Mouse (Mus musculus) stomach, postnatal 0 days (tissue): ENCODE data around the gene Ubac1. TPM values are rescaled to one million over a fixed set of nuclear protein-coding genes. Genes with fewer than 3 reads are reported as not detected.

Source experiments
- ATAC-seq: fragments of 200-750 bp; cut with Nextera tagmentation; 2 replicates; pipeline ENCODE4 v1.8.0; 2017; ENCODE audit not compliant: low FRiP score, low TSS enrichment
- DNase-seq: peaks from one replicate; pipeline ENCODE4 v3.0.0-alpha.2; 2016; ENCODE audit warnings: low spot score
- H3K27ac ChIP-seq: fragments of 300-500 bp; sonication (generic); replicated peaks from 2 replicates; pipeline ENCODE4 v1.5.1; 2014; ENCODE audit warnings: mild to moderate bottlenecking, control low read depth
- H3K27me3 ChIP-seq: fragments of 300-500 bp; sonication (generic); 2 replicates; pipeline ENCODE4 v1.6.1; 2014; ENCODE audit warnings: low read length; ENCODE audit not compliant: control insufficient read depth, insufficient read depth
- H3K36me3 ChIP-seq: fragments of 300-500 bp; sonication (generic); 2 replicates; pipeline ENCODE4 v1.6.1; 2014; ENCODE audit warnings: low read length, mixed read lengths; ENCODE audit not compliant: control insufficient read depth, insufficient read depth
- H3K4me1 ChIP-seq: fragments of 300-500 bp; sonication (generic); replicated peaks from 2 replicates; pipeline ENCODE4 v1.6.1; 2014; ENCODE audit warnings: antibody characterized with exemption; ENCODE audit not compliant: control insufficient read depth, insufficient read depth
- H3K4me2 ChIP-seq: fragments of 300-500 bp; sonication (generic); replicated peaks from 2 replicates; pipeline ENCODE4 v1.6.1; 2014; ENCODE audit warnings: low read depth, mild to moderate bottlenecking, control low read depth, moderate library complexity
- H3K4me3 ChIP-seq: fragments of 300-500 bp; sonication (generic); 2 replicates; pipeline ENCODE4 v1.5.1; 2014; ENCODE audit warnings: low read depth, low read length, control low read depth
- H3K9ac ChIP-seq: fragments of 300-500 bp; sonication (generic); 2 replicates; pipeline ENCODE4 v1.6.1; 2014; ENCODE audit warnings: mild to moderate bottlenecking, low read length, control low read depth, mixed read lengths
- H3K9me3 ChIP-seq: fragments of 300-500 bp; sonication (generic); 2 replicates; pipeline ENCODE4 v1.6.1; 2016; ENCODE audit warnings: low read length; ENCODE audit not compliant: control insufficient read depth
- CTCF ChIP-seq: IDR thresholded peaks from 2 replicates; pipeline ENCODE4 v1.5.1; 2016; ENCODE audit warnings: antibody characterized with exemption, low read depth, mild to moderate bottlenecking, moderate library complexity
- EP300 ChIP-seq: optimal IDR thresholded peaks from 2 replicates; pipeline ENCODE3; 2016; ENCODE audit warnings: antibody characterized with exemption
- WGBS: fragments of 180-500 bp; shearing (Covaris S2); extraction: QIAGEN DNeasy Blood & Tissue Kit; methylation state at CpG from one replicate; pipeline ENCODE4 v1.1.7; 2014; 5-methylcytosine and 5-hydroxymethylcytosine counted together
- polyA plus RNA-seq: library from polyadenylated mRNA; unstranded; fragments of >200 nt; fragmentation: Nextera tagmentation; extraction: Ambion mirVana; gene quantifications from 2 replicates; pipeline ENCODE4 v1.2.1, GENCODE M21; 2015

Gene Ubac1
- polyA plus RNA-seq, 1 experiment from 2014 or later, result 49.1 TPM

- H3K27me3 ChIP-seq, result no peaks in the 10 kb centered on the region
- no peak for TF ChIP-seq EP300
- no peak for TF ChIP-seq CTCF
- H3K9ac ChIP-seq, result no peak overlapping the region
- H3K36me3 ChIP-seq, result no peaks in the 10 kb centered on the region
- 47% methylated on average over 5 of the region's 5 CpGs for whole genome bisulfite sequencing
- no peak overlapping the region for H3K27ac ChIP-seq
- ATAC-seq (no peak), DNase-seq (no peak)
- H3K4me2 ChIP-seq, result no peak overlapping the region
- no peaks in the 10 kb centered on the region for H3K9me3 ChIP-seq
- no peak overlapping the region for H3K4me3 ChIP-seq
- no peaks in the 10 kb centered on the region for H3K4me1 ChIP-seq
Observed at GRCm38 (mm10) chr2:26048816-26049215, 27.3 kb upstream of the Ubac1 start.

- Histone ChIP-seq H3K4me1 (no peaks in the 10 kb centered on the region), H3K9me3 (no peaks in the 10 kb centered on the region), H3K27me3 (no peaks in the 10 kb centered on the region), H3K27ac (no peak overlapping the region), H3K9ac (no peak overlapping the region), H3K36me3 (no peaks in the 10 kb centered on the region), H3K4me3 (no peak overlapping the region), H3K4me2 (no peak overlapping the region)
- 65% methylated on average over 9 of the region's 9 CpGs for WGBS
- DNase-seq (no peak), ATAC-seq (no peak)
- TF ChIP-seq CTCF, result no peak
- TF ChIP-seq EP300, result no peak
Observed at GRCm38 (mm10) chr2:26044216-26044615, 22.7 kb upstream of the Ubac1 start.

- peak; percentile 65 for ATAC-seq
- Histone ChIP-seq H3K9me3 (no peaks in the 10 kb centered on the region), H3K27me3 (no peaks in the 10 kb centered on the region), H3K27ac (no peak overlapping the region), H3K4me3 (no peak overlapping the region), H3K4me1 (no peaks in the 10 kb centered on the region), H3K9ac (no peak overlapping the region), H3K4me2 (no peak overlapping the region), H3K36me3 (no peaks in the 10 kb centered on the region)
- DNase-seq, result no peak
- no peak for TF ChIP-seq CTCF
- TF ChIP-seq EP300, result no peak
- 65% methylated on average over 3 of the region's 3 CpGs for WGBS
Observed at GRCm38 (mm10) chr2:26042603-26043002, 21.1 kb upstream of the Ubac1 start.

GRCm38 (mm10) chr2:26041163-26041810, 19.7 kb upstream of the Ubac1 start:
- Histone ChIP-seq H3K4me1 (no peaks in the 10 kb centered on the region), H3K9me3 (no peaks in the 10 kb centered on the region), H3K27me3 (no peaks in the 10 kb centered on the region), H3K9ac (peak overlapping the region; percentile 13; the same call in 1 of the 2 replicates), H3K4me3 (no peak overlapping the region), H3K27ac (no peak overlapping the region), H3K36me3 (no peaks in the 10 kb centered on the region), H3K4me2 (no peak overlapping the region)
- peak; percentile 43 for ATAC-seq
- DNase-seq, result no peak
- WGBS, result 45% methylated on average over 14 of the region's 14 CpGs
- TF ChIP-seq EP300, result no peak
- TF ChIP-seq CTCF, result peak; percentile 30; the same call in 1 of the 2 replicates

- H3K9me3 ChIP-seq, result no peaks in the 10 kb centered on the region
- no peak overlapping the region for H3K4me3 ChIP-seq
- TF ChIP-seq EP300 (no peak), CTCF (no peak)
- DNase-seq (peak; percentile 34), ATAC-seq (no peak)
- H3K27ac ChIP-seq, result no peak overlapping the region
- no peaks in the 10 kb centered on the region for H3K36me3 ChIP-seq
- H3K27me3 ChIP-seq, result no peaks in the 10 kb centered on the region
- H3K4me2 ChIP-seq, result no peak overlapping the region
- H3K4me1 ChIP-seq, result no peaks in the 10 kb centered on the region
- no peak overlapping the region for H3K9ac ChIP-seq
- WGBS, result 41% methylated on average over 14 of the region's 14 CpGs
Observed at GRCm38 (mm10) chr2:26039951-26040350, 18.4 kb upstream of the Ubac1 start.

GRCm38 (mm10) chr2:26037386-26037785, 15.8 kb upstream of the Ubac1 start:
- no peaks in the 10 kb centered on the region for H3K36me3 ChIP-seq
- ATAC-seq (no peak), DNase-seq (no peak)
- no peaks in the 10 kb centered on the region for H3K9me3 ChIP-seq
- no peaks in the 10 kb centered on the region for H3K4me1 ChIP-seq
- H3K27me3 ChIP-seq, result no peaks in the 10 kb centered on the region
- no peak overlapping the region for H3K9ac ChIP-seq
- H3K4me3 ChIP-seq, result no peak overlapping the region
- no peak overlapping the region for H3K4me2 ChIP-seq
- no peak for TF ChIP-seq EP300
- no peak for TF ChIP-seq CTCF
- 37% methylated on average over 6 of the region's 6 CpGs for WGBS
- H3K27ac ChIP-seq, result no peak overlapping the region
